Mouse (Mus musculus) heart, adult 8-10 months (tissue): ENCODE measurements around the gene Defb28. TPM values are rescaled to one million over a fixed set of nuclear protein-coding genes. Genes with fewer than 3 reads are reported as not detected.
A peak's percentile ranks its signal among the peaks of the same experiment; 100 is the strongest.

Experiments used
- DNase-seq: peaks from one replicate; pipeline ENCODE4 v3.0.0; 2022; ENCODE audit warnings: low spot score
- total RNA-seq, 4 experiments: library from RNA; stranded (reverse); gene quantifications; 2 replicates each; pipeline ENCODE4 v1.2.4; 2022

The Defb28 gene
- not detected for total RNA-seq

- no peak for DNase-seq
These were observed at the start of gene Defb28 for GRCm38 (mm10) chr2:152517981-152518380. Gene Defb28 (plus strand): TSS chr2:152518255.

- DNase-seq = peak; percentile 10
These were observed 47.1 kb upstream of the Defb28 start for GRCm38 (mm10) chr2:152470973-152471372.

GRCm38 (mm10) chr2:152472434-152472833 is 45.6 kb upstream of the Defb28 start:
- DNase-seq = no peak

GRCm38 (mm10) chr2:152476763-152477162 is 41.3 kb upstream of the Defb28 start, which contains the start of gene Defb20:
Gene Defb20 (plus strand): TSS chr2:152477063.
- no peak for DNase-seq

GRCm38 (mm10) chr2:152480881-152481280 is 37.2 kb upstream of the Defb28 start:
- no peak for DNase-seq

- no peak for DNase-seq
These were observed 36.3 kb upstream of the Defb28 start for GRCm38 (mm10) chr2:152481726-152482125.

GRCm38 (mm10) chr2:152487024-152487423 is 31.0 kb upstream of the Defb28 start:
- DNase-seq = no peak

- no peak for DNase-seq
These were observed 28.0 kb upstream of the Defb28 start, which contains the start of gene Defb22 for GRCm38 (mm10) chr2:152490038-152490437. Gene Defb22 (minus strand): TSS chr2:152490138.

- no peak for DNase-seq
These were observed 24.9 kb upstream of the Defb28 start for GRCm38 (mm10) chr2:152493151-152493550.

- DNase-seq = no peak
These were observed 20.0 kb upstream of the Defb28 start for GRCm38 (mm10) chr2:152498020-152498419.

- DNase-seq = no peak
These were observed 17.7 kb upstream of the Defb28 start for GRCm38 (mm10) chr2:152500204-152500862.

- no peak for DNase-seq
These were observed 17.2 kb upstream of the Defb28 start for GRCm38 (mm10) chr2:152500863-152501229.

GRCm38 (mm10) chr2:152503950-152504349 is 14.1 kb upstream of the Defb28 start:
- no peak for DNase-seq

GRCm38 (mm10) chr2:152511592-152511991 is 6.5 kb upstream of the Defb28 start, which contains the start of gene Defb26:
Gene Defb26 (minus strand): TSS chr2:152511692.
- no peak for DNase-seq

- DNase-seq = no peak
These were observed 2.0 kb upstream of the Defb28 start for GRCm38 (mm10) chr2:152516084-152516483.

GRCm38 (mm10) chr2:152539944-152540710 is 22.1 kb downstream of the Defb28 start, which contains the start of gene Defb29:
Gene Defb29 (minus strand): TSS chr2:152540098.
- DNase-seq = no peak

- DNase-seq = no peak
These were observed 23.9 kb downstream of the Defb28 start for GRCm38 (mm10) chr2:152541979-152542378.

- no peak for DNase-seq
These were observed 24.8 kb downstream of the Defb28 start for GRCm38 (mm10) chr2:152542897-152543296.

- no peak for DNase-seq
These were observed 25.4 kb downstream of the Defb28 start for GRCm38 (mm10) chr2:152543478-152543877.

GRCm38 (mm10) chr2:152544691-152545090 is 26.6 kb downstream of the Defb28 start:
- DNase-seq = no peak

- no peak for DNase-seq
These were observed 30.1 kb downstream of the Defb28 start for GRCm38 (mm10) chr2:152548124-152548523.

- DNase-seq = peak; percentile 13
These were observed 35.8 kb downstream of the Defb28 start for GRCm38 (mm10) chr2:152553774-152554423.
